Mouse (Mus musculus) lung, postnatal 14 days (tissue): ENCODE data around the gene Myl6b.

ENCODE experiments used
- DNase-seq: peaks from one replicate; pipeline ENCODE4 v3.0.0; 2021

Gene Myl6b

DNA sequence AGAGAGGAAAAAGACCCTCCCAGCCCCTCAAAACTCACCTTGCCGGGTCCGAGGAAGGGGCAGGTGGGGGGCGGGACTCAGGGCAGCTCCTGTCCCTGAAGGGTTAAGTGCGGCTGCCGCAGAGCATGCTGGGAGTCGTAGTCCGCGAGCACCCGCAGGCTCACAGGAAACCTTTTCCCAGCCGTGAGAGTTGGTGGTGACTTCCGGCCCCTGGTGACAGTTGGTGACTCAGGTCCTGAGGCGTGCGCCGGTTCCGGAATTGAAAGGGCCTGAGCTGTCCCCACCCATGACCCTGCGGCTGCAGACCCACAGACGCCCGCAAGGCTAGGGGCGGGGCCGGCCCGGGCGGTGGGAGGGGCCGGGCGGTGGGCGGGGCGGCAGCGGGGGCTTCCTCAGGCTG is at the start of gene Myl6b:
Gene Myl6b (minus strand): TSS at position 96 of the 400 bp plus-strand sequence.
- DNase-seq: peak; percentile 96

DNA sequence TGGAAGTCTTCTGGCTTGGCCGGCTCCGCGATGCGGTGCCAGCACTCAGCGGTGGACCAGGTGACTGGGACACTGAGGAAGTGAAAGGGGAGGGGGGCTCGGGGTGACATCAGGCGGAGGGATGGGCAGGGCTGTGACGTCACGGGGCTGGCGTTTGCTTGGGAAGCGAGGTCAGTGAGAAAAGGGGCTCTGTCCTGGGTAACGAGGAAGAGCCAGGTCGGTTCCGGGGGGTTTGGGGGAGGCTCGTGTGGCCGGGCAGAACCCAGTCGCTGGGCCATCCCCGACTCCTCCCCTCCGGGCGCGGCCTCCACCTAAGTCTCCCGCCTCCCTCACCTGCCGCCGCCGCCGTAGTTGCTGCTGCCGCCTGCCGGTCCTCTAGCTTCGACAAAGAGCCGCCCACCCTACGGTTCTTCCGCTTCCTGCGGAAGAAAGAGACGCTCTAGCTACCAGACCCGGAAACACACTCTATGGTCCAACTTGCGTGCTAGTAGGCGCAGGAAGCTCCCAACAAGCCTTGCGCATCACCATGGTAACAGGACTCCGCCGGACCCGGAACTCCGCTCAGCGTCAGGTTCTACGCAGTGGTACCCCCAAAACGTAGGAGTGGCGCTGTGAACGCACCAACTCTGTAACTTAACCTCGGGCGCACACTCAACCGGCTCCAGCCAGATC is 49.0 kb upstream of the Myl6b start, which contains the start of gene Zc3h10:
Gene Zc3h10 (minus strand): TSS at position 414 of the 672 bp plus-strand sequence.
- peak; percentile 92 for DNase-seq

DNA sequence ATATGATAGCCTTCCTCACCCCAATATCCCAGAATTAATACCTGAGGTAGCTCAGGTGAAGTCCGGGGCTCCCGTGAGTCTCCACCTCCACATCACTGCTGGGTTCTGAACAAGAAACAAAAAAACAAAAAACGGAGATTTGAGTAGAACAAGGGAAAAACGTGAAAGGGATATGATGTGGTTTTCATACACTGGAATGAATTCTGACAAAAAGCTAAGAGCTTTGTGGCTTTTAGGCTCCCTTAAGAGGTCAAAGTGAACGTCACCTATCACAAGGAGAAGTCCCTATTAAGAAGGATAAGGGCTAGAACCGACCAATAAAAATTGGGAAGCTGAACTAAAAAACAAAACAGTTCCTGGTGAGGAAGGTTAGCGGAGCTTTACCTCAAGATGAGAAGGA is 48.3 kb upstream of the Myl6b start:
- DNase-seq: no peak

DNA sequence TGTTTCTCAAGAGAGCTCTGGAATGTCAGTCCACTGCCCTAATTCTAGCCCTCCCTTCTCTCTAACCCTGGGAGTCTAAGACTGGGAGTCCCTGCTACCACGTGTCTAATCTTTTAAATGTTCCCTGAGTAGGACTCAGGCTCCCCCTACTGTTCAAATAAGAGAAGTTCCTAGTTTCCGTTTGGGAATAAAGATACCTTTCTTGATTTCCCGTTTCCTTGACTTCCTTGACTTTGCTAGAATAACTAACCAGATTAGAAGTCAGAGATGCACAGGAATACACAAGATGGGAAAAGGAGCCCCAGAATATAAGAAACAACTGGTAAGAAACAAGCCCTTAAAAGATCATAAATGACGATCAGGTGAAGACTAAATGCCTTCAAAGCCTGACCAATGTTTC is 47.9 kb upstream of the Myl6b start:
- no peak for DNase-seq

DNA sequence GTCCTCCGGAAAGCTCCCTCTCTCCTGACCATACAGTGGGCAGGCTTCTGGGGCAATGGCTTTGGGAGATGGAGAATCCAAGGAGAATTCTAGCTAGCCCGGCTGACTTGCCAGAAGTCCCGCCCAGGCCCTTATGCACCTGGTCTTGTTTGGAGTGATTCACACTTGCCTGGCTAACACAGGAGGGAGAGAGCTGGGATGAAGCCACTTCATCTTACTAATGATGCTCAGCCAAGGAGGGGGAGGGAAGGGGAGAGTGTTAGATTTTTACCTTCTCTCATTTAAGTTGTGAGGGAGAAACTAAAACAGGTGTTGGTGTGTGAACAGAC is 47.0 kb upstream of the Myl6b start:
- no peak for DNase-seq

DNA sequence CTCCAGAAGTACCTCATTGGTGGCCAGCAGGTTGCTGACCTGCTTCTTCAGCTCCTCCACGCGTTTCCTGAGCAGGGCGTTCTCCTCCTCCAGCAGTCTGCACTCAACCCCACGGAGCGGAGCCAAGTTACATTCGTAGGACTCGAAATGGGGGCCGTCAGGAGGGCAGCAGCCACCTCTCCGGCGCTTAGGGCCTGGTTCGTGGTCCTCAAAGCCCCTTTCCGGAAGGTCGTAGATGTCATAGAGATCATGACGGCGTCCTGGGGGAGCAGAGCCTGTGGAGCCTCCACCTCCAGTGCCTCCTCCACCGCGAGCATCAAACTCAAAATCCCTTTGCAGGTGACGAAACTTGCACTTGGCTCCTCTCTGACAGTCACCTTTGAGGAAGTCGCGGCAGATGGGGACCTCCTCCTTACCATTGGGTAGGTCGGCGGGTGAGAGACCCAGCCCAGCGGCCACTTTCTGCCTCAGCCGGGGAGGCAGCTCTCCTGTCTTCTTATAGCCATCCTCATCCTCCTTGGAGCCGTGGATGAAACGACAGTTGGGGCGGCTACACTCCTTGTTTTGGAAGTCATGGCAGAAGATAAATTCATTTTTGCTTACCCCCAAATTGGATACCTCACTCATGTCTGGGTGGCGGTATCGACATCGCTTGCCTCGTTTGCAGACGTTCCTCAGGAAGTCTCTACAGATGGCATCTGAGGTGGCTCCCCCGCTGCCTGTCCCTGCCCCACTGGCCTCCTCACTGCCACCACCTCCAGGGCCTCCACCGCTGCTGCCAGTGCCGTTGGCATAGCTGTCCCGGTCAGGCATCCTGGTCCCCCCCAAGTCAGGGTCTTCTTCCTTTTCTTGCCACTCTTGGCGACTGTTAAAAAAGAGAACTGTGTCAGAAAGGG is 46.4 kb upstream of the Myl6b start:
- DNase-seq: no peak

DNA sequence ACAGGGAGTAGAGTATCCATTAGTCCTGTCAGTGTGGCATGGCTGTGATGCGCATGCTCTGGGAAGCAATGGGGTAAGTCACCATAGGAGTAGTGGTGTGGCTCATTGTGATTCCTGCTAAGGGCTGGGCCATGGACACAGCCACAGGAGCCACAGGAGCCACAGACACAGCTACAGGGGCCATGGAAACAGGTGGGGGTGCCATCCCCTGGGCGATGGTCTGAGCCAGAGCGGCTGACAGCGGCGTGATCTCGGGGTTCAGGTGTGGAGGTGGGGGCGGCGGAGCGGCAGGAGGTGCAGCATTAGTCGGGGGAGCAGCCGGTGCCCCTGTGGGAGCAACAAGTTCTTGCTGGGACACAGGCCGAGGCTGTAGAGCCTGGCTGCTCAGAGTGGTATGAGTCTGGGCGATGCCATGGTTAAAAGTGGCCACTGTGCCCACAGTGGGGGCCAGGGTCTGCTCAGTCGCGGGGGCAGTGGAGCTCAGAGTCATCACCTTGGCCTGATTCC is 45.7 kb upstream of the Myl6b start:
- no peak for DNase-seq

DNA sequence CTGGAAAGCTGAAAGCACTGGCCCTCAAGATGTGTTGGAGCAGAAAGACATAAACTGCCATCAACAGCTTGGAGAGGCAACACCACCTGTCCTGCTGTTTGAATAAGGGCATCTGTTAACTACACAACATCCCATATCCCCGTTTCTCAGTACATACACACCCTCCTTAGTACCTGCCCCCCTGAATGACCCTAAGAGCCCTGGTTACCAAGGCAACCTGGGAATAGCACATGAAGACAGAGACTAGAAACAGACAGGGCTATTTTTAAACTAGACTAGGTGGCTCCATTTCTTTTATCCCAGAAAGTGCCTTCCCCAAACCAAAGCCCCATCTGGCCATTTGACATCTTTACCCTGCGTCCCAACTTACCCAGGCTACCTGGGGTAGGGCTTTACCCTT is 44.6 kb upstream of the Myl6b start:
- DNase-seq: no peak

DNA sequence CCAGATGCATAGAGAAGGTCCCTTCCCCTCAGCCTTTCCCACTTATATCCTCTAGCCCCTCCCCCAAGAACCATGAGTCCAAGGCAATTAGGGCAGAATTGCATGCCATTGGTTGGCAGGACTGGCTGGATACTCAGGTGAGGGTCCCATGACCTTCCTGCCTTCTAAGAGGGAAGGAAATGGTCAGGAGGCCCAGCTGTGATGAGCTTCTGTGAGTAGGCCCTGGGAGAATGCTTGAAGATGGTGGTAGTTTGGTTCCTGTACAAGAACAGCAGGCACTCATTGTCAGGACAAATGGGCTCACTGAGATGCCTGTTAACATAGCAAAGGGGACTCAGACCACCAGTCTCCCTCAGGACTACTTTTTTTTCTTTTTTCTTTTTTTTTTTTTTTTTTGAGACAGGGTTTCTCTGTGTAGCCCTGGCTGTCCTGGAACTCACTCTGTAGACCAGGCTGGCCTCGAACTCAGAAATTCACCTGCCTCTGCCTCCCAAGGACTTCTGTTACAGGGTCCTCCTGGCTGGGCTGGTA is 39.9 kb upstream of the Myl6b start:
- DNase-seq: no peak

DNA sequence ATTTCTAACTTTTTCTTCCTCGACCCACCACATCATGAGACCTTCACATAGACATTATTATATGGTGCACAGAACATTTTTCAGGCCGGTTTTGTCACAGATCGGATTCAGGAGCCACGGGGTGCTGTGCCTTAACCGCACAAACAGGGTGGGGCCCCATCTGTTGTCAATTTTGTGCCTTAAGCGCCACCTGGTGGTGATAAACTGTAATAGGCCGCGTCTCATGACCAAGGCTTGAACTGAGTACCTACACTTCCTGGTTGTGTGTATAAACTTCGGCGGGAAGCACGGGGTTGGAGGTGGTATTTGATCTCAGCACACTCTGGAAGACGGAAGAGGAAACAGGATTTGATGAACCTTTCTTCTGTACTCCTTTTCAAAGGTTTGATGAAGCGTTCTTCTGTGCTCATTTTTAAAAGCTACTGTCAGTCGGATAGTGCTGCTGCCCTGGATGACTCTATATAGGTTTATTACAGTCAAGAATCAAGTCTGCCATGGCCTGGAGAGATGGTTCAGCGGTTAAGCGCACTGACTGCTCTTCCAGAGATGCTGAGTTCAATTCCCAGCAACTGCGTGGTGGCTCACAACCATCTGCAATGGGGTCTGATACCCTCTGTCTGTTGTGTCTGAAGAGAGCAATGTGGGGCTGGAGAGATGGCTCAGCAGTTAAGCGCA is 37.9 kb upstream of the Myl6b start:
- peak; percentile 92 for DNase-seq

DNA sequence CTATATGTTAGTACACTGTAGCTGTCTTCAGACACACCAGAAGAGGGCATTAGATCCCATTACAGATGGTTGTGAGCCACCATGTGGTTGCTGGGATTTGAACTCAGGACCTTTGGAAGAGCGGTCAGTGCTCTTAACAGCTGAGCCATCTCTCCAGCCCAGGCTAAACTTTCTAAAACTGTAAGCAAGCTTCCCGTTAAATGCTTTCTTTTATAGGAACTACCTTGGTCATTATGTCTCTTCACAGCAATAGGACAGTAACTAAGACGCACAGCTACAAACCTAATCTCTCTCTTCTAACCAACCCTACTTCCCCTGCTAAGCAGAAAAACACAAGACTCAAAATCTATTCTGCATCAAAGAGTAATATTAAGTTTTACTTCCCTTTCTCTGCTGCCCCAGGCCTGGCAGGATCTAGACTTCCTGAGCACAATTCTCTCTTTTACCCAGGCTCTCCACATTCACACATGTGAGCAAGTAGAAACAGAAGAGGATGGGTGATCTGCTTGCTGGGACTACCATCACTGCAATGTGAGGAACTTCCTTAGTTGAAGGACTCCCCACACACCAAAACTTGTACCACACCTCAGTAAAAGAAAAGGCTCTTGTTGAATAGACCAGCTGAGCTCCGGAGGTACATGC is 37.3 kb upstream of the Myl6b start:
- no peak for DNase-seq

DNA sequence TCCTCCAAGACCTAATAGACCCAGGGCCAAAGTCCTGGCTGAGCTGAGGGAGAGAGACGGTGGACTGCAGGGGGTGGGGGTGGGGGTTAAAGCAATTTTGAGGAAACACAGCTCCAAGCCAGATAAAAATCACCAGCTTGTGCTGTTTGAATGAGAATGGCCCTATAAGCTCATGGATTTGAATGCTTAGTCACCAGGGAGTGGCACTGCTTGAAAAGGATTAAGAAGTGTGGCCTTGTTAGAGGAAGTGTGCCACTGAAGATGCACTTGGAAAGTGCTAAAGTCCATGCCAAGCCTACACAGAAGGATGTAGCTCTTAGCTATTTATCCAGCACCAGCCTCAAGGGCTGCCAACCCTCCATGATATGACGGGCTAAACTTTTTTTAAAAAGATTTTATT is 36.7 kb upstream of the Myl6b start:
- no peak for DNase-seq

DNA sequence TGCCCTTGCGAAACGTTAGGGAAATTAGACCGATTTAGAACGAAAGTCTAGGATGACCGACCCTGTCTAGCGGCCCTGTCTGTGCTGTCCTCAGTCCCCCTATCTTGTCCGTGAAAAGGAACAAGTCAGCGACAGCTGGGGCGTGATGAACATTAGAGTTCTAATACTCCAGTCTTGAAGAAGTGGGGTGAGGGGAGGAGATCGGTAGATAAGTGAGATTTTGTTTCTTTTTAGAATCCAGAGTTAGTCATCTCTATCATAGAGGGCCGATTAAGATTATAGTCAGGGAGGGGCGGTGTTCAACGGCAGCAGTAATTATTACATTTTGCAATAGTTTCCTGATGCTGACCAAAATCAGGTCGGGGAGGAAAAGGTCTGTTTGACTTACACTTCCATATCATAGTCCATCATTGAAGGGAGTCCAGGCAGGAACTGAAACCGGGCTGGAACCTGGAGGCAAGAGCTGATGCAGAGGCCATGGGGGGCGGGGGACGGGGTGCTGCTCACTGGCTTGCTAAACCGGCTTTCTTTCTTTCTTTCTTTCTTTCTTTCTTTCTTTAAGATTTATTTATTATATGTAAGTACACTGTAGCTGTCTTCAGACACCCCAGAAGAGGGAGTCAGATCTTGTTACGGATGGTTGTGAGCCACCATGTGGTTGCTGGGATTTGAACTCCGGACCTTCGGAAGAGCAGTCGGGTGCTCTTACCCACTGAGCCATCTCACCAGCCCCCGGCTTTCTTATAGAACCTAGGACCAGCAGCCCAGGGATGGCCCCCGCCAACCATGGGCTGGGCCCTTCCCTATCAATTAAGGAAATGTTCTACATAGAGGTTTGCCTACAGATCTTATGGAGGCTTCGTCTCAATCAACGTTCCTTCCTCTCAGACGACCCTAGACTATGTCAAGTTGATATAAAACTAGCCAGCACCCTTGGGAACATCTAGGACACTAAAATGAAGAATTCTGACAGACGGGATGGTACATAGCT is 28.2 kb upstream of the Myl6b start:
- DNase-seq: no peak

DNA sequence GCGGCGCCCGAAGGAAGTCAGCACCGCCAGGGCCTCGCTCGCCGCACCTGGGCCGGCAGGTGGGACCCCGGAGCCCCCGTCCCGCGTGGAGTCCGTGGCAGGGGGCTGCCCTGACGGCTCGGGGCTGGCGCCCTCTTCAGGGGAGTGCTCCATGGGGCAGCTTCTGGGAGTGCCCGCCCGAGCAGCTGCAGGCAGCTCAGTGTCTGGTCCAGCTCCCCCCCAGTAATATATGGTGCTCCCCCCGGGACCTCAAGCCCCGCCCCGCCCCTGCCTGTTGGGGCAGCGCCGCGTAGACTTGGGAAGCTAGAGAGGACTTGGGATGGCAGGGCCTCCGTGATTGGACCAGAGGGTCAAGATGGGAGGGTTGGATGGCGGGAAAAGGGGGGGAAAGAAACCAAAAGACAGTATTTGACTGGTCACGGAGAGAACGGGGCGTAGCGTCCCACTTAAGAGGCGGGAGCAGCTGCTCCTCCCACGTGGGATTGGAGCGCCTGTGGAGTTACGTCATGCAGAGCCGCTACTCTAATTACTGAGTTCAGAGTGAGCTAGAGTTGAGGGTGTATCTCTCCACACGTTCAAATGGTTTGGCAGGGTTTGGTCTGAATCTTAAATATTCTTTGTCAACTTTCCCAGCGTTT is 27.3 kb upstream of the Myl6b start, which contains the start of gene Esyt1:
Gene Esyt1 (minus strand): TSS at position 201 of the 638 bp plus-strand sequence.
- DNase-seq: peak; percentile 93

DNA sequence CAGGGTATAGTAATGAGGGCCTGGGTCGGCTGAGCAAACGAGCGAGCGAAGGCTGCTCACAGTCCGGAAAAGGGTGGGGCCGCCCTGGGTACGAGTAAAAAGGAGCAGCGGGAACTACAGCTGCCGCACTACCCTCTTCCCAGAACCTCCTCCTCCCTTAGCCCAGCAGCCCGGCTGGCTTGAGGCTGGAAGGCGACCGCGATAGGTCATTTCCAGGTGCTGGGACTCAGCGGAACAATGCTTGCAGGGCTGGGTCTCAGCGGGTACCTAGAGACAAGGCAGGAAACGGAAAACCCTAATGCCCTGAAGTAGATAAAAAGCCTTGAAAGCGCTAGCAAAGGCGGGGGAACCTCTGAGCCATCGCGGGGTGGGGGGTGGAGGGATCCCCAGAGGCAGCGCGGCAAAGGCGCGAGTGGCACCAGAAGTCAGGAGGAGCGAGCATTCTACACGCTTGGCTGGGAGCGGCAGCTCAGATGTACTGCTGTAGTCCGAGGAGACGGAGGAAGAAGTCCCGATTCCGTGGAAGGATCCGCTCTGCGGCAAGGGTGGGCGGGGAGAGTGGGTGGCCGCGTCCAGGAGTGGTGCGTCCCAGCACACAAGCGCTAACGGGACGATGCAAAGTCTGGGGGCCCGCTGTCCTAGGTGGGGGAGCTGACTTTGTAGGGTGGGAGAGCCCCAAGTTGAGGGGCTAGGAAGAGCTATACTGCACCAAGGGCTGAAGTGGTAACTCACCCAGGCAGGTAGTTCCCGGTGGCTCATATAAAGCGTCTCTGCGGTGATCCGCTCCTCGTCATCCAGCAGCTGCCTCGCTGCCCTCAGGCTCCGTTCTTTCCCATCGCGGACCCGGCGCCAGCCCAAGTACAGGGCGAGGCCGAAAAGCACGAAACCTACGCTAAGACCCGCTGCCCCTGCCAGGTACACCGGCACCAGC is 26.5 kb upstream of the Myl6b start:
- DNase-seq: peak; percentile 62

DNA sequence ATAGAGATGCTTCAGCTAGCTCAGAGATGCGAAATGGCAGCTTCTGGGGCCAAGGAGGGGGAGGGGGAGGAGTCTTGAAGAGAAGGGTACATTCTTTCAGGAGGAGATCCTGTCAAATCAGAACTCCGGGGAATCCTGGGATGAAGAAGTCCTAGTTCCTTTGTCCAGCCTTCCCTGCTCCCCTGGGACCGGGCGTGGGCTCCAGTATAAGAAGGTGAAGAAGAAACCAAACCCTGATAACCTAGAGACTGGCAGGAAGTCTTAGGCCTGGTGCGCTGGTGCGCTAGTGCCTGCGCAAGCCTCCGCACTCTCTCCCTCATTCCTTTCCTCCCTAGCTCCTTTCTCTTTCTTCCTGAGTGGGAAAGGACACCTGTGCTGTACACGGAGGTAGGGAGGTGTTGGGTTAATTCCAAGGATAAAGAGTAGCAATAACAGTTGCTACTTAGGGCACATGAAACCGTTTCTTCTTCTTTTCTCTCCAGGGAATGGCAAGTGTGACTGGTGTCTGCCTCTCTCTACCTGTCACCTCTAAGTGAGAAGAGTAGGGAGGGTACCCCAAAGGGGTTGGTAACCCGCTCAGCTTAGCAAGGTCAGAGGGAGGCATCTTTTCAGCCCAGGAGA is 25.7 kb upstream of the Myl6b start:
- peak; percentile 24 for DNase-seq

DNA sequence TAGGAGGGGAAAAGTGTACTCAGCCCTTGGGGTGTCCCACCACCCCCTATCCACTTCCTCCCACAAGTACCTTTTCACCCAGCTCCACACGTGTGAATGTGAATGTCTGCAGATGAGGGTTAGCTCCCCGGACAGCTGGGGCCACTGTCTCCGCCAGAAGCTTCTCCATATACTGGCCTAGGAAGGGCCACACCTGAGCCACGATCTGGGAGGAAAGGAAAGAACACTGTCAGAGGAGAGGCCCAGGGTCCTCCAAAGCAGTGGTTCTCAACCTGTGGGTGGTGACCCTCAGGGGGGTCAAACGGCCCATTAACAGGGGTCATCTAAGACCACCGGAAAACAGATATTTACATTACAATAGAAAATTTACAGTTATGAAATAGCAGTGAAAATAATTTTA is 23.9 kb upstream of the Myl6b start:
- DNase-seq: no peak

DNA sequence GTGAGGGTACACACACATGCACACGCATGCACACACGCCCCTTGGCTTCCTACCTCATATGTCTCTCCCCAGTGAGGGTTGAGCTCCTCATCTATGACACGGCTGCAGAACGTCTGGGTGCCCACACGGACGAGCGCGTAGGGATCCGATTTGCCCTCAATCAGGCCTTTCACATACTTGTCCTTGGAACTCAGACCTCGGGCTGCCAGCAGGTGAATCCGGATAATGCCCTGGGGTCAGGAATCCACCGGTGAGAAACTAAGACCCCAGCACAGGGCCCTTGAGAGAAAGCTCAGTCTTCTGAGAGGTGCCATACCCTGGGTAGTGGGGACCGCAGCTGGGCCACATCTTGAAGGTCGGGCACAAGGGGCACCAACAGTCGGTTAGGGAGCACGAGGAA is 22.1 kb upstream of the Myl6b start:
- DNase-seq: no peak

DNA sequence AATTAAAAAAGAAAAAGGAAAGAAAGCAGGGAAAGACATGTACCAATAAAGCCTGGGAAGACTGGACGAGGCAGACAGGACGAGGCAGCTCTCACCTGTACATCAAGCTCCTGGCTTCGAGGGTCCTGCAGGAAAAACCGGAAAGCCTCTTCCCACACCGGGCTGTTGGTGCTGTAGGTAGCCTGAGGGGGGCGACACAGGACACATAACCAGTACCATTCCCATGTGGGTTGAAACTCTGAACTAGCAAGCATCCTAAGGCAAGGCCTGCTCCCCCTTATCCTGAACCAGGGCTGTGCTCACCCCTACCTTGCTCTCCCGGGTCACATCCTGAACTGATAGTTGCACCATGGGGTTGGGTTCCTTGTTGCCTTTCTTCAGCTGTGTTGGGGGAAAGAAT is 20.3 kb upstream of the Myl6b start:
- peak; percentile 58 for DNase-seq
